Mouse (Mus musculus) neural tube, embryonic 15.5 days (tissue): Measurements from ENCODE around the gene Tle4. TPM values are rescaled to one million over a fixed set of nuclear protein-coding genes. Genes with fewer than 3 reads are reported as not detected.

Experiments used
- ATAC-seq: fragments of 200-750 bp; cut with Nextera tagmentation; 2 replicates; pipeline ENCODE4 v1.8.0; 2017; ENCODE audit warnings: mild to moderate bottlenecking, moderate TSS enrichment, moderate library complexity; ENCODE audit not compliant: low FRiP score
- H3K27ac ChIP-seq: fragments of 300-500 bp; sonication (generic); replicated peaks from 2 replicates; pipeline ENCODE4 v1.5.1; 2015; ENCODE audit warnings: mild to moderate bottlenecking, inconsistent platforms
- H3K27me3 ChIP-seq: fragments of 300-500 bp; sonication (generic); replicated peaks from 2 replicates; pipeline ENCODE4 v1.6.1; 2015; ENCODE audit warnings: inconsistent platforms
- H3K36me3 ChIP-seq: fragments of 300-500 bp; sonication (generic); 2 replicates; pipeline ENCODE4 v1.6.1; 2015; ENCODE audit warnings: inconsistent platforms
- H3K4me1 ChIP-seq: fragments of 300-500 bp; sonication (generic); 2 replicates; pipeline ENCODE4 v1.6.1; 2015; ENCODE audit warnings: inconsistent platforms
- H3K4me2 ChIP-seq: fragments of 300-500 bp; sonication (generic); 2 replicates; pipeline ENCODE4 v1.6.1; 2015; ENCODE audit warnings: inconsistent platforms, mild to moderate bottlenecking, moderate library complexity
- H3K4me3 ChIP-seq: fragments of 300-500 bp; sonication (generic); replicated peaks from 2 replicates; pipeline ENCODE4 v1.5.1; 2015; ENCODE audit warnings: mild to moderate bottlenecking, inconsistent platforms
- H3K9ac ChIP-seq: fragments of 300-500 bp; sonication (generic); replicated peaks from 2 replicates; pipeline ENCODE4 v1.6.1; 2015; ENCODE audit warnings: mild to moderate bottlenecking, inconsistent platforms
- H3K9me3 ChIP-seq: fragments of 300-500 bp; sonication (generic); replicated peaks from 2 replicates; pipeline ENCODE4 v1.6.1; 2016; ENCODE audit warnings: inconsistent platforms
- WGBS: fragments of 180-500 bp; shearing (Covaris S2); methylation state at CpG from one replicate; pipeline ENCODE4 v1.1.7; 2015; ENCODE audit warnings: mixed read lengths; 5-methylcytosine and 5-hydroxymethylcytosine counted together
- polyA plus RNA-seq: library from polyadenylated mRNA; unstranded; fragments of >200 nt; fragmentation: Nextera tagmentation; extraction: Ambion mirVana; gene quantifications from 2 replicates; pipeline ENCODE4 v1.2.1, GENCODE M21; 2015

Gene Tle4
- polyA plus RNA-seq, 1 experiment from 2014 or later: 24.3 TPM

DNA sequence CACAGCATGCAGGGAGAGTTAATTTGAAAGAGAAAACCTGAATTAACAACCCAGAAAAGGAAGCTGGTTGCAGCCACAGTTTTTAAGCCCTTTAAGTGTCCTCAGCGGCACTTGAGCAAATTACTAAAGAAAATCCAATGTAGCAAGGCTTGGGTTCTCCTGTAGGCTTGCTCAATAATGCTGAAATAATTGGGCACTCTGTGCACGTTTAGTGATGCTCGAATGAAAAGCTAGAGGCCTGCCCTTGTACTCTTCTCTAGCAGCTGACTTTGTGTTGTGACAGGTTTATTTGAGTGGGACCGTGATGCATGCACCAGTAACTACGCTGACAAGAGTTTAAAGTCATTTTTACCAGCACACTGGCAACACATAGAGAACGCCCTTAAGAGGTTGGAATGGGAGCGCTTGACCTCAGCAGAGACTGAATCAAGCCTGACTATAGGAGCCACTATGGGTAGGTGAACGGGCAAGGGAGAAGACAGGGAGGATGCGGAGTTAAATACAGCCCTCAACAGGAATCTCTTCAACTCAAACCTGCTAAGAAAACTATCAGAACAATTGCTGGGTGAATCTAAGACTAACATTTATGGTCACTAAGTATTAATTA, 79.3 kb downstream of the Tle4 start:
- Histone ChIP-seq H3K9ac (no peak overlapping the region), H3K4me1 (peaks cover 12% of the 10 kb centered on the region), H3K9me3 (no peaks in the 10 kb centered on the region), H3K27ac (no peak overlapping the region), H3K4me2 (no peak overlapping the region), H3K27me3 (no peaks in the 10 kb centered on the region), H3K36me3 (no peaks in the 10 kb centered on the region), H3K4me3 (no peak overlapping the region)
- WGBS: 28% methylated on average over 9 of the region's 9 CpGs
- ATAC-seq: peak; percentile 66

DNA sequence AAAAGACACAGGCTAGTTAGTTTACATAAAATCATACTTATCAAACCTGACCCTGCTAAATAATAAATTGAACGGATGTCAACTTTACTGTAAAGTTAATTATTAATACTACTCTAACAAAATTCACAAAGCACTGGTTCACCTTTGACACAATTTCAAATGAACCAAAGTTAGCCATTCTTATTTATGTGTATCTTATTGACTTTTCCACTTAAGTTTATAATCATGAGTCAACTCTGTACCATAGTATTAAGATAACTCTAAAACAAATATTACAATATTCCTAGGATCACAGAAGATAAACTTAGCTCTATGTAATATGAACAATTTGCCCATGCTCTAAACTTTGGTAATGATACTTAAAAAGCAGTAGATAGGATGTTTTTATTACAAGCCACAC, 81.4 kb downstream of the Tle4 start:
- Histone ChIP-seq H3K36me3 (no peaks in the 10 kb centered on the region), H3K9ac (no peak overlapping the region), H3K27ac (no peak overlapping the region), H3K4me2 (no peak overlapping the region), H3K4me3 (no peak overlapping the region), H3K4me1 (peaks cover 12% of the 10 kb centered on the region), H3K9me3 (no peaks in the 10 kb centered on the region), H3K27me3 (no peaks in the 10 kb centered on the region)
- no peak for ATAC-seq
- 96% methylated on average over 1 of the region's 1 CpGs for WGBS

DNA sequence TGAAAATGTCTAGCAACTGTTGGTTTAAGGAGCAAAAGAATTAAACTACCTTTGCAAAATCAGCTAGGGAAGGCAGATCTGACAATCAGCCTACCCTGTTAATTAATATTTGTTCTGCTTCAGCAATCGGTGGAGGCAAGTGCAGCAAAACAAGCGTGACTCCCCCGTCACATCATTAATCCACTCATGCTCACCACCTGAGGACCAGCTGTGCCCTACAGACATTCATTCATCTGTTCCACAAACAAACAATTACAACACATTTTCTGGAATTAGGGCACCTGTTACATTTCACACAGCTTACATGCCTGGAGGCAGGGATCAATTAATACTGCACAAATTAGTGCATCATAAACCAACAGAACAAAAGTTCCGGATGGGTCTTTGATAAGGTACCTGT, 89.0 kb downstream of the Tle4 start:
- Histone ChIP-seq H3K9ac (no peak overlapping the region), H3K27ac (no peak overlapping the region), H3K4me2 (no peak overlapping the region), H3K4me3 (no peak overlapping the region), H3K4me1 (peaks cover 32% of the 10 kb centered on the region), H3K9me3 (no peaks in the 10 kb centered on the region), H3K27me3 (no peaks in the 10 kb centered on the region), H3K36me3 (no peaks in the 10 kb centered on the region)
- 25% methylated on average over 4 of the region's 4 CpGs for WGBS
- no peak for ATAC-seq

DNA sequence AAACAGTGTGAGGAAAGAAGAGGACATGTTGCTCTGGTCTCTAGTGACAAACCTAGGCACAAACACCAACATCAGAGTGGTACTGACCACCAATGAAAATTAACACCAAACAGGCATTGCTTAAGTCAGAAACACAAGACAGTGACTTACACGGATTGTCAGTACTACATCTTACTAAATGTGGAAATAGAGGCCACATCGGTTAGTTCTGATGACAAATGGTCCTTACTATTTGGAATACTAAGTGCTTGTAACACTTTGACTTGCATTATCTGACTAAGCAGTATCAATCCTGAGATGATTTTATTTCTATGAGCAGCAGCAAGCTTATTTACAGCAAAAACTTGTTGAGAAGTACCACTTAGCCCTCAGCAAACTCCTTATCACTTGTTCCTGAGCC, 89.9 kb downstream of the Tle4 start:
- Histone ChIP-seq H3K4me1 (peaks cover 32% of the 10 kb centered on the region), H3K9ac (no peak overlapping the region), H3K36me3 (no peaks in the 10 kb centered on the region), H3K9me3 (no peaks in the 10 kb centered on the region), H3K27me3 (no peaks in the 10 kb centered on the region), H3K4me2 (no peak overlapping the region), H3K27ac (no peak overlapping the region), H3K4me3 (no peak overlapping the region)
- WGBS: 72% methylated on average over 2 of the region's 2 CpGs
- ATAC-seq: no peak

DNA sequence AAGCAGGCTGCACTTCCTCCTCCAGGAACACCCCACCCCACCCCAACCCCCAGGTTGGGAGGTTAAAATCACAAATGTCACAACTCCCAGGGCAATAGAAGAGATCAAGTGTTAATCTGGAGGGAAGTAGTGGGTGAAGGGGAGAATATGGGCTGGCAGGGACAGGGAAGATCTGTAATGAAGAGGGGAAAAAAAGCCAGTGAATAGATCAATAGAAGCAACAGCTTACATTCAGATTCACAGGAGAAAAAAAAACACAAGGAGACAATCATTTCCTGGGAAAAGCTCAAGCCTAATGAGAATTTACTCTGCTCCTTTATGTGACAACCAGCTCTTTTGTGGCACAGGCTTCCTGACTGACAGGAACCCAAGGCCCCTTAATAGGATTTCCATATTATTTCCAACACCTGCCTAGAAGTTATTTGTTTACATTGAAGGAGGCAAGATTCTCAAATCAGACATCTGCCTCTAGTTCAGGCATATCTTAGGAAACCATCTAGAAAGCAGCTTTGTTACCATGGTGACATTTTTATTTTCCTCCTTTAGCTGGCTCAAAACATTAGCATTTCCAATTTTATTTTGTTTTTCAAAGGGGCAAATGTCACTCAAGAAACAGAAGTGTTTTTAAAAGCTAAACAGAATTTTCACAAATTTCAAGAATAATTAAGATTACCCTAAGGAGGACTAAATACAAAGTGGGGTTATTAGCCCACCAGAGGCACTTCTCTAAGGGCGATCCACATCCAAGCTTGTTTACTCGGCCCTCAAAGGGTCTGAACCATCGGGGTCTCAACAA, 90.8 kb downstream of the Tle4 start:
- H3K4me3 ChIP-seq: no peak overlapping the region
- no peak for ATAC-seq
- WGBS: 45% methylated on average over 3 of the region's 3 CpGs
- no peak overlapping the region for H3K4me2 ChIP-seq
- no peaks in the 10 kb centered on the region for H3K27me3 ChIP-seq
- no peaks in the 10 kb centered on the region for H3K9me3 ChIP-seq
- H3K4me1 ChIP-seq: peaks cover 39% of the 10 kb centered on the region
- H3K27ac ChIP-seq: no peak overlapping the region
- H3K9ac ChIP-seq: no peak overlapping the region
- no peaks in the 10 kb centered on the region for H3K36me3 ChIP-seq

DNA sequence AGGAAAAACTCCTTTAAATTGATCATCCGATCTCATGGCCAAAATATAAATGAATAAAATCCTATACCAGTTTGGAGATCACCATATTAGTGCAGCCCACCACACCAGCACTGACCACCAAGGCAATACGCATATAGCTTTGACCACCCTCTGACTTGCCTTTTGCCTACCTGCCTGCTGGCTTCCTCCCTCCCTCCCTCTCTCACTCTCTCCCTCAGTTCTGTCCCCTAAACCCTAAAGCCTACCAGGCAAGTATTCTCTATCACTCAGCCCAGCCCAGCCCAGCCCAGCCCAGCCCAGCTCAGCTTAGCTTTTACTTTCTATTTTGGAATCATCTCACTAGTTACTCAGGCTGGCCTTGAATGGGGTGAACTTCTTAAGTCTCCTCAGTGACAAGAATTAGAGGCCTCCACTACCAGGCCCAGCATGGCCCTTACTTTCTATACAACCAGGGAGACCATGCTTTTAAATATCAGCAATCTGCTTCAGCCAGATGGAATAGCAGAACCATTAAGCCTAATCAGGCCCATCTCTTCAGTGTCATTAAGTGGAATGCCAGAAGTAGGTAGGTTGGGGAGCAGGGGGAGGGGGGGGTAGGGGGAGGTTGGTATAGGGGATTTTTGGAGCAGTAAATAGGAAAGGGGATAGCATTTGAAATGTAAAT, 91.8 kb downstream of the Tle4 start:
- H3K9me3 ChIP-seq: no peaks in the 10 kb centered on the region
- H3K4me3 ChIP-seq: no peak overlapping the region
- no peak overlapping the region for H3K9ac ChIP-seq
- no peaks in the 10 kb centered on the region for H3K27me3 ChIP-seq
- peaks cover 39% of the 10 kb centered on the region for H3K4me1 ChIP-seq
- peak overlapping the region; percentile 29; the same call in 1 of the 2 replicates for H3K27ac ChIP-seq
- 0 out of 2 replicates have a peak overlapping the region, but pooled peaks have one; percentile 7 for H3K4me2 ChIP-seq
- 79% methylated on average over 2 of the region's 2 CpGs for WGBS
- ATAC-seq: peak; percentile 48
- no peaks in the 10 kb centered on the region for H3K36me3 ChIP-seq

DNA sequence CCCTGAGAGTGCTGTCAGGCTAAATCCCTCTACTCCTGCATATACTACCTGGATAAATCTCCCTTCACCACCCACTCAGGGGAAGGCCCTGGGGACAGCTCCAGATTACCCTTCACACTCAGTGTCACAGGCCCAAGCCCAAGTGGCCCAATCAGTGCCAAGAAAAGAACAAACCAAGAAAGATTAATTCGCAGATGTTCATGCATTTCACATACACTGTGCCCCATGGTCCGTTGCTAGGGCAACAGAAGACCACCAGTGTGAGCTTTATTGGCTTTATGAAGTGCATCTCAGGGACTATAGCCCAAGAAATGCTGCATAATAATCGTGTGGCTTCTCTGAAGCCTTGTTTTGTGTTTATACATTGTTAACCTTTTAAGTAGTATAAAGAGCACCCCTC, 92.5 kb downstream of the Tle4 start:
- H3K27ac ChIP-seq: peak overlapping the region; percentile 29; the same call in 1 of the 2 replicates
- no peaks in the 10 kb centered on the region for H3K36me3 ChIP-seq
- 22% methylated on average over 3 of the region's 3 CpGs for WGBS
- peak; percentile 83 for ATAC-seq
- H3K4me2 ChIP-seq: peak overlapping the region; percentile 7; the same call in 1 of the 2 replicates
- H3K4me1 ChIP-seq: peaks cover 39% of the 10 kb centered on the region
- no peak overlapping the region for H3K4me3 ChIP-seq
- no peaks in the 10 kb centered on the region for H3K9me3 ChIP-seq
- no peak overlapping the region for H3K9ac ChIP-seq
- no peaks in the 10 kb centered on the region for H3K27me3 ChIP-seq

DNA sequence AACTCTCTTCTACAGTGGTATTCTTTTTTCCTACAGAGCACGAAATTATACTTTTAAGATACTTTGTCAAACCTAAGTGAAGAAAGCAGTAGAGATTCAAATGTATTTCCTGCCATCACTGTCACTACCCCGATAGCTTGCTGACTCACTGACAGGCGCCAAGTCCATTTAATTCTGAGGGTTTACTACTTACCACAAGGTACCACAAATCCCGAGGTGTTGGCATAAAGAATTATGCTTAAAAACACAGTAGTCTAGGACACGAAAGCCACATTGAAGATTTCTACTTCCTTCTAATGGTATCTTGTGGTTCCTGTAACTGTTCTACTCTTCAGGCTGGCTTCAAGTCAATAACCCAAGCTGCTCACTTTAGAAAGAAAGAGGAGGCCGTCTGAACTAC, 94.0 kb downstream of the Tle4 start:
- Histone ChIP-seq H3K27me3 (no peaks in the 10 kb centered on the region), H3K4me2 (no peak overlapping the region), H3K36me3 (no peaks in the 10 kb centered on the region), H3K9ac (no peak overlapping the region), H3K4me1 (peaks cover 42% of the 10 kb centered on the region), H3K4me3 (no peak overlapping the region), H3K9me3 (no peaks in the 10 kb centered on the region), H3K27ac (no peak overlapping the region)
- no peak for ATAC-seq
- WGBS: 87% methylated on average over 6 of the region's 6 CpGs

DNA sequence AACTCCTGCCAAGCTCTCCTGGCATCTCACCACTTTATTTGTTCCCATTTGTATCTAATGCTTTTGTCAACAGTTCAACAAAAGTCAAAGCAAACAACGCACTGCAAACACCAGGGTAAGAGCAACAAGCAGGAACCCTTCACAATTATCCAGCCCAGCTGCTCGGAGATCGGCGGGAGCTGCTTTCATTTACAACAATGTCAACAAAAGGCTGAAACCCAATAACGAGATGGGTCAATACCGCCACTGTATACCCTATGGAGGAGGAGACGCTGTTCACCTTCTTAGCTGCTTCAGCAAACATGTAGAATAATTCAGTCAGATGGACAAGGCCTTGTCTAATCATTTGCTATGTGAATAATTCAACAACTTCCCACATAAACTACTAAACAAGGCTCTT, 95.6 kb downstream of the Tle4 start:
- Histone ChIP-seq H3K36me3 (no peaks in the 10 kb centered on the region), H3K4me1 (peaks cover 35% of the 10 kb centered on the region), H3K9me3 (no peaks in the 10 kb centered on the region), H3K27ac (no peak overlapping the region), H3K4me3 (no peak overlapping the region), H3K9ac (no peak overlapping the region), H3K4me2 (no peak overlapping the region), H3K27me3 (no peaks in the 10 kb centered on the region)
- ATAC-seq: no peak
- WGBS: 8% methylated on average over 7 of the region's 7 CpGs

DNA sequence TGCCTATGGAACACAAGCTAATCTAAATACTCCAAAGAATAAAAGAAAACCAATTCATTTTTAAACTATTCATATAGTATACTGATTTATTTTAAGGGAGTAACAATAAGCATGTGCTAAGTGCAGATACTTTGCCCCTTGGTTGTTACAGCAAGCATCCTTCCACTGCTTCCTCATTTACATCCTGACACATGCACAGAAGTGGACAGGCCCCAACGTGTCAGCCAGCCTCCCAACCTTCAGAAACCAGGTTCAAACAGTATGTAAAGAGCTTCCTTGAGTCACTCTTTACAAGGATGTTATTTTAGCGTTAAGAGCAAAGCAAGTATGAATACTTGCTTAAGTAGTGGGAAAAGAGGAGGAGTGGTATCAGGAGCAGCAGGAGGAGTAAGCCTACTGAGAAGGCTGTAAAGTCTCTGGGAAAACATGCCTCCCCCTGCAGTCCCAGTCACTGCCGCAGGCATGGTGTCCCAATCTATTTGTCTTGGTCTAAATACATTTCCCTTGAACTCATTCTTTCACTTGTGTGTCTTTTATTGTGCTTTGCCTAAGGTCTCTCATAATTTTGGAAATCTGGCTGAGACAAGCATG, 97.9 kb downstream of the Tle4 start:
- WGBS: 23% methylated on average over 3 of the region's 3 CpGs
- Histone ChIP-seq H3K27ac (no peak overlapping the region), H3K4me3 (no peak overlapping the region), H3K9me3 (no peaks in the 10 kb centered on the region), H3K4me2 (no peak overlapping the region), H3K27me3 (no peaks in the 10 kb centered on the region), H3K4me1 (peaks cover 14% of the 10 kb centered on the region; the same call in 1 of the 2 replicates), H3K36me3 (no peaks in the 10 kb centered on the region), H3K9ac (no peak overlapping the region)
- no peak for ATAC-seq

DNA sequence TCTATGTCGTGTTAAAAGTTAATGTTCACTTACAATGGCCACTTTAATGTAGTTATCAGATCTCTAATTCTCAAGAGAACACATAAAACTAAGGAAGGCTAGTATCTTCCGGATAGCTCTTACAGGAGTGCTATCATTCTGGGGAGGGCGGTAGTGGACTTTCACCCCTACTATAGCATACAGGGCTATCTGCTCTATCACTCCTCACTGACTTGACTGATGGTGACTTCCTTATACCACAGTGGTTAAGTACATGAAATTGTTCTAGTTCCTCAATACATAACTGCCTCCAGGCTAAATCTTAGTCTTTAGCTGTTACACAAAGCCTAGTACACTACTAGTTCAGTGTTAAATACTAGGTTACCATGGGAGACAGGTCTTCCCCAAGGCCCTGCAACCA, 104.8 kb downstream of the Tle4 start:
- ATAC-seq: no peak
- Histone ChIP-seq H3K4me2 (no peak overlapping the region), H3K4me3 (no peak overlapping the region), H3K27ac (no peak overlapping the region), H3K9me3 (no peaks in the 10 kb centered on the region), H3K36me3 (no peaks in the 10 kb centered on the region), H3K27me3 (no peaks in the 10 kb centered on the region), H3K4me1 (no peaks in the 10 kb centered on the region), H3K9ac (no peak overlapping the region)
- 82% methylated on average over 3 of the region's 3 CpGs for WGBS
